Mouse (Mus musculus) liver, adult 2 months (tissue): ENCODE data around the gene Tmc8.

Experiments
- CTCF ChIP-seq: fragments of 200-500 bp; IDR thresholded peaks from 2 replicates; pipeline ENCODE4 v1.5.1; 2011; ENCODE audit warnings: low read depth, low read length, control low read depth
- POLR2A ChIP-seq: fragments of 200-500 bp; IDR thresholded peaks from 2 replicates; pipeline ENCODE4 v1.6.1; 2011; ENCODE audit warnings: low read length, control low read depth; ENCODE audit not compliant: insufficient read depth; ENCODE audit errors: extremely low read depth

DNA sequence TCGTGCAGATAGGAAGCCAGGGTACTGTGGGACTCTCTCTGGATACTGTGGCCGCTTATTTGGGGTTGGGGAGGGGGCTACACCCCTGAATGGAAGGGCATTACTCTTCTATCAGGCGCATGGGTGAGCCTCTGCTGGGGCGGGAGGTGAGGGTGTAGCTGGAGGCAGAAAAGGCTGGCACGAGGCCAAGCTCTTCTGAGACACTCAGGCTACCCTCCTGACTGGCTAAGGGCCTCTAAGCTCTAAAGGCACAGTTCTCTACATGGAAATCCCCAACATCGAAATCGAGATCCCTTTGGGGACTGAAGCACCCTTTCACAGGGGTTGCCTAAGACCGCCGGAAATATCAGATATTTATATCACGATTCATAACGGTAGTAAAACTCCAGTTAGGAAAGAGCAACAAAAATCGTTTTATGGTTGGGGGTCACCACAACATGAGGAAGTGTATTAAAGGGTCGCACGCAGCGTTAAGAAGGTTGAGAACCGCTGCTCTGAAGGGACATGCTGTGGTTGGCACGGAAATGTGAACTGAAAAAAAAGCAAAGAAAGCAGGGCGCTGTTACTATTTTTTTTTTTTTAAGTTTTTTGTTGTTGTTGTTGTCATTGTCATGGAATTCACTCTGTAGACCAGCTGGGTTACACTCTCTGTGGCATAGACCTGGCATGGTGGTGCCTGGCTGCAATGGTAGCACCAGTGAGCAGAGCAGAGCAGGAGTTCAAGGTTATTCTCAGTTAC, 46.4 kb downstream of the Tmc8 start:
- no peak for TF ChIP-seq CTCF
- TF ChIP-seq POLR2A = no peak
